Mouse (Mus musculus) heart, embryonic 16.5 days (tissue): Measurements from ENCODE around the gene Nphp4. TPM values are rescaled to one million over a fixed set of nuclear protein-coding genes. Genes with fewer than 3 reads are reported as not detected.

ENCODE experiments used
- ATAC-seq: fragments of 200-750 bp; cut with Nextera tagmentation; replicated peaks from 2 replicates; pipeline ENCODE4 v1.8.0; 2017; ENCODE audit warnings: moderate number of reproducible peaks; ENCODE audit not compliant: insufficient read depth, low FRiP score; ENCODE audit errors: extremely low read depth
- H3K27ac ChIP-seq: fragments of 300-500 bp; sonication (generic); 2 replicates; pipeline ENCODE4 v1.5.1; 2014; ENCODE audit warnings: mild to moderate bottlenecking, low read length, control low read depth, moderate library complexity
- H3K27me3 ChIP-seq: fragments of 300-500 bp; sonication (generic); 2 replicates; pipeline ENCODE4 v1.6.1; 2014; ENCODE audit warnings: low read length, mixed read lengths; ENCODE audit not compliant: control insufficient read depth, insufficient read depth
- H3K36me3 ChIP-seq: fragments of 300-500 bp; sonication (generic); 2 replicates; pipeline ENCODE4 v1.6.1; 2014; ENCODE audit not compliant: control insufficient read depth, insufficient read depth
- H3K4me1 ChIP-seq: fragments of 300-500 bp; sonication (generic); 2 replicates; pipeline ENCODE4 v1.6.1; 2014; ENCODE audit warnings: low read length, mixed read lengths; ENCODE audit not compliant: control insufficient read depth, insufficient read depth
- H3K4me2 ChIP-seq: fragments of 300-500 bp; sonication (generic); 2 replicates; pipeline ENCODE4 v1.6.1; 2014; ENCODE audit warnings: low read depth, mild to moderate bottlenecking, control low read depth, low read length
- H3K4me3 ChIP-seq: fragments of 300-500 bp; sonication (generic); 2 replicates; pipeline ENCODE4 v1.5.1; 2014; ENCODE audit warnings: mild to moderate bottlenecking, control low read depth, low read length
- H3K9ac ChIP-seq: fragments of 300-500 bp; sonication (generic); 2 replicates; pipeline ENCODE4 v1.6.1; 2014; ENCODE audit warnings: low read length, control low read depth
- H3K9me3 ChIP-seq: fragments of 300-500 bp; sonication (generic); replicated peaks from 2 replicates; pipeline ENCODE4 v1.6.1; 2016; ENCODE audit warnings: low read length; ENCODE audit not compliant: control insufficient read depth
- WGBS: fragments of 180-500 bp; shearing (Covaris S2); extraction: QIAGEN DNeasy Blood & Tissue Kit; methylation state at CpG from one replicate; pipeline ENCODE4 v1.1.7; 2014; 5-methylcytosine and 5-hydroxymethylcytosine counted together
- polyA plus RNA-seq: library from polyadenylated mRNA; unstranded; fragments of >200 nt; fragmentation: Nextera tagmentation; extraction: Ambion mirVana; gene quantifications from 2 replicates; pipeline ENCODE4 v1.2.1, GENCODE M21; 2015

Gene Nphp4
- polyA plus RNA-seq, 1 experiment from 2014 or later = 1.9 TPM

DNA sequence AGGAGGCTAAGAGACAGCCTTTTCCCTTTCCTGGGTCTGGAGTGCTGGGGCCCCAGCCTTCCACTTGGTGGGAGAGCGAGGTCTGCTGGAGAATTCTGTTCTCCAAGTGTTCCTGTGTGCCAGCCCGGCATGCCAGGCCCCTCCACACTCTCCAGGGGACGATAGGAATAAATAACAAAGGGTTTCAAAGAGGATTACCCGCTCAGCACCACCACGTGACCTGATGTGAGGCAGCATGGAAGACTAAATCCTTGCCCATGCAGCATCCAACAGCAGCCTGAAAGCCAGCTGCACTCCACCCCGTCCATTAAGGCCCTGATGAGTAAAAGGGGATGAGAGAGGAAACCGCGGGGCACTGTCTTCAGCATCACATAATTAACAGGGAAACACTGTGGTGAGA is 11.4 kb upstream of the Nphp4 start:
- Histone ChIP-seq H3K9me3 (no peaks in the 10 kb centered on the region), H3K4me3 (no peak overlapping the region), H3K4me2 (no peak overlapping the region), H3K4me1 (peaks cover 22% of the 10 kb centered on the region), H3K27ac (no peak overlapping the region), H3K9ac (no peak overlapping the region), H3K27me3 (no peaks in the 10 kb centered on the region), H3K36me3 (no peaks in the 10 kb centered on the region)
- no peak for ATAC-seq
- WGBS = 35% methylated on average over 8 of the region's 8 CpGs

DNA sequence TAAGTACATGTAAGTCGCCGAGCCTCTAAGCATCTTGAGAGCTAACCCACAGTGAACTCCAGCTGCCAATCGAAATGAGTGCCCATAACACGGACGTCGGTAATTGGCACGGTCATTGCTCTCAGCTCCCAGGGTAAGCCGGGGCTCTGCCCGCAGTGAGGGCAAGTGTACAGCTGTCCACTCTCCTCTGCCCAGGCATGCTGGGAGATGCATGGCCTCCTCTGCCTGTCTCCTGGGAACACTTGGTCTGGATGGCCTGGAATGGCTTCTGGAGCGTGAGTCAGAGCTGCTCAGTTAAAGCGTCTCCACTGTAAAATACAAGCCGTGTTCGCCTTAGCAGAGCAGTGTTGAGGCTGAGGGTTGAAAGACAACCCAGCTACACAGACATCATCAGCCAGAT is 9.9 kb upstream of the Nphp4 start:
- Histone ChIP-seq H3K9ac (no peak overlapping the region), H3K27ac (no peak overlapping the region), H3K4me1 (peaks cover 22% of the 10 kb centered on the region), H3K9me3 (0 out of 2 replicates have a peak, but pooled peaks cover 3% of the 10 kb centered on the region), H3K4me3 (no peak overlapping the region), H3K36me3 (no peaks in the 10 kb centered on the region), H3K4me2 (no peak overlapping the region), H3K27me3 (no peaks in the 10 kb centered on the region)
- no peak for ATAC-seq
- 90% methylated on average over 13 of the region's 13 CpGs for WGBS

- Histone ChIP-seq H3K4me2 (no peak overlapping the region), H3K4me1 (peaks cover 20% of the 10 kb centered on the region), H3K9me3 (peaks cover 13% of the 10 kb centered on the region), H3K27me3 (no peaks in the 10 kb centered on the region), H3K27ac (no peak overlapping the region), H3K4me3 (no peak overlapping the region), H3K36me3 (0 out of 2 replicates have a peak, but pooled peaks cover 3% of the 10 kb centered on the region), H3K9ac (no peak overlapping the region)
- no peak for ATAC-seq
- 75% methylated on average over 6 of the region's 6 CpGs for WGBS
Measured at GRCm38 (mm10) chr4:152467951-152468350, 8.6 kb upstream of the Nphp4 start.

DNA sequence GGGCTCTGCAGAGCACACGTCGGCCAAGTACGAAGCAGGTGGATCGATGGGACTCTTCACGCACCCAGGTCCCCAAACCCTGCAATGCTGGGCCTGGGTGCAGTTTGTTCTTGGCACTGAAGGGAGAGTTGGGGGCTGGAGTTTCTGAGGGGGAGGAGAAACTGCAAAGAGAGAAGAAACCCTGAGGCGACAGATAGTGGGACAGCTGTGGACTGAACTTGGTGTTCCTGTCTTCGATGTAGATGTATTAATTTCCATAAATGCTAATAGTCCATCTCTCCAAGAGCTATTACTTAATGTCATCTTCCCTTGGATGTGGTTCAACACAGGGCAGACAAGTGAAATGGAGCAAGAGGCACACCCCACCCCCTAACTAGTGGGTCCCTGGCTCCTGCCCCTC is 565 bp upstream of the Nphp4 start:
- H3K27me3 ChIP-seq = peaks cover 17% of the 10 kb centered on the region
- H3K4me2 ChIP-seq = no peak overlapping the region
- H3K4me3 ChIP-seq = no peak overlapping the region
- H3K36me3 ChIP-seq = 0 out of 2 replicates have a peak, but pooled peaks cover 3% of the 10 kb centered on the region
- no peak for ATAC-seq
- 83% methylated on average over 7 of the region's 7 CpGs for WGBS
- peaks cover 13% of the 10 kb centered on the region for H3K9me3 ChIP-seq
- no peak overlapping the region for H3K27ac ChIP-seq
- H3K4me1 ChIP-seq = peaks cover 6% of the 10 kb centered on the region
- no peak overlapping the region for H3K9ac ChIP-seq

GRCm38 (mm10) chr4:152477106-152477465 is 580 bp downstream of the Nphp4 start:
- Histone ChIP-seq H3K4me3 (peak overlapping the region; percentile 87), H3K36me3 (0 out of 2 replicates have a peak, but pooled peaks cover 3% of the 10 kb centered on the region), H3K9me3 (peaks cover 7% of the 10 kb centered on the region), H3K27ac (no peak overlapping the region), H3K4me1 (peaks cover 6% of the 10 kb centered on the region), H3K27me3 (peaks cover 17% of the 10 kb centered on the region), H3K4me2 (peak overlapping the region; percentile 88), H3K9ac (peak overlapping the region; percentile 64)
- under 1% methylated on average over 19 of the region's 21 CpGs for WGBS
- ATAC-seq = no peak

DNA sequence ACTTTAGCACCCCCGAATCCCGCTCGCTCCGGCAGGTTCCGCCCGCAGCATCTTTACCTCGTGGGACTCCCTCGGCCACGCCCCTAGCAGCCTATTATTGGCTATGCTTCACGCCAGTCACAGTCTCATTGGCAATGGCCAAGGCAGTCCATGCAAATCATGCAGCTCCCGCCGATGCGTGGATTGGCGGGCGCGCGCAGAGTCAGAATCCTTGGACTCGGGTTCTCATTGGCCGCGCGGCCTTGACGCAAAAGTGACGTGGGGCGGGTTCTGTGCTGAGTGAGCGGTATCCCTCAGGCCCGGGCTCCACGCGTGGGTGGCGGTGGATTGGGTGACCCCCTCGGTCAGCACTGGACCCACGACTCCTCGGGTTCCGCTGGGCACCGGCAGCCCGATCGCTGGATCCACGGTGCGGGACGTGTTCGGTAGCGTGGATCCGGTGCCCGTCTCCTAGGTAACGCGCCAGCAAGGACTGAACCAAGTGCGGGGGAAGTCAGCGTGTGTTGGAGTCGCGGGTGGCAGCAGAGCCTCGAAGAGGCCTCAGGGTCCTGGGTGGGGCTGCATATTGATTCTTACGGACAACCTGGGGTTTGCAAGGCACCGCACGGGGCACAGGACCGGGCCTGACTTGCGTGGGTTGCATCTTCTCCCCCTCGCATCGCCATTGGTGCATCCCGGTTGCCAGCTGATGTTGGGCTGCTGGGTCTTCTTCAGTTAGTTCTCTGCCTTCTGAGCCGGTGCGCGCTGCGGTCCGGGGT is 1.1 kb downstream of the Nphp4 start, which contains the start of gene Kcnab2:
TSS of gene Kcnab2 (minus strand) at position 406 of the 758 bp plus-strand sequence.
- H3K4me3 ChIP-seq = peak within 1 kb of the TSS; percentile 87
- H3K4me1 ChIP-seq = peaks cover 6% of the 10 kb centered on the region
- peak; percentile 96 for ATAC-seq
- WGBS = under 1% methylated on average over 63 of the region's 63 CpGs
- peaks cover 3% of the 10 kb centered on the region; the same call in 1 of the 2 replicates for H3K9me3 ChIP-seq
- H3K27ac ChIP-seq = peak within 1 kb of the TSS; percentile 59
- H3K36me3 ChIP-seq = 0 out of 2 replicates have a peak, but pooled peaks cover 2% of the 10 kb centered on the region
- peaks cover 17% of the 10 kb centered on the region for H3K27me3 ChIP-seq
- H3K4me2 ChIP-seq = peak within 1 kb of the TSS; percentile 88
- H3K9ac ChIP-seq = peak within 1 kb of the TSS; percentile 81

GRCm38 (mm10) chr4:152478224-152478567 is 1.7 kb downstream of the Nphp4 start:
- peak; percentile 28 for ATAC-seq

DNA sequence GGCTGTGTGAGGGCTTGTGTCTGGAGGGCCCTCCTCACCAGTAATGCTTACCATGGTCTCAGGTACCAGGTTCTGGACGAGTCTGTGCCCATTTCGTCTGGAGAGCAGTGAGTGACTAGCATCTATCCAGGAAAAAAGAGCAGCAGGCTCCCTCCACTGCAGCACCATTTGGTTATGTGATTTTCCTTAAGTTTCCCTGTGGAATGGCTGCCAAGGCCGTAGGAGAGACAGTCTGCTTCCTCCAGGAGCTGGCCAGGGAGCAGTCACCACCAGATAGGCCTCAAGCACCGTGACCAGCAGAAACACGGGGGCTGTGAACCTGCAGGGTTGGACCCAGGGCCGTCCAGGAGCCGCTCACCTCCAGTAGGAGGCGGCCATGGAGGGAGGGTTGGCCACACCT is 3.9 kb downstream of the Nphp4 start:
- no peaks in the 10 kb centered on the region for H3K36me3 ChIP-seq
- 54% methylated on average over 8 of the region's 8 CpGs for WGBS
- peaks cover 6% of the 10 kb centered on the region for H3K4me1 ChIP-seq
- no peak overlapping the region for H3K4me3 ChIP-seq
- H3K9me3 ChIP-seq = no peaks in the 10 kb centered on the region
- H3K9ac ChIP-seq = no peak overlapping the region
- ATAC-seq = no peak
- no peak overlapping the region for H3K4me2 ChIP-seq
- no peak overlapping the region for H3K27ac ChIP-seq
- H3K27me3 ChIP-seq = peaks cover 17% of the 10 kb centered on the region

More at GRCm38 (mm10) chr4:152478224-152478567, 1.7 kb downstream of the Nphp4 start:
- Histone ChIP-seq H3K27ac (peak overlapping the region; percentile 59), H3K9me3 (no peaks in the 10 kb centered on the region), H3K4me2 (peak overlapping the region; percentile 88), H3K4me1 (peaks cover 6% of the 10 kb centered on the region), H3K9ac (peak overlapping the region; percentile 81), H3K4me3 (peak overlapping the region; percentile 87), H3K36me3 (no peaks in the 10 kb centered on the region), H3K27me3 (peaks cover 17% of the 10 kb centered on the region)
- under 1% methylated on average over 13 of the region's 13 CpGs for WGBS

DNA sequence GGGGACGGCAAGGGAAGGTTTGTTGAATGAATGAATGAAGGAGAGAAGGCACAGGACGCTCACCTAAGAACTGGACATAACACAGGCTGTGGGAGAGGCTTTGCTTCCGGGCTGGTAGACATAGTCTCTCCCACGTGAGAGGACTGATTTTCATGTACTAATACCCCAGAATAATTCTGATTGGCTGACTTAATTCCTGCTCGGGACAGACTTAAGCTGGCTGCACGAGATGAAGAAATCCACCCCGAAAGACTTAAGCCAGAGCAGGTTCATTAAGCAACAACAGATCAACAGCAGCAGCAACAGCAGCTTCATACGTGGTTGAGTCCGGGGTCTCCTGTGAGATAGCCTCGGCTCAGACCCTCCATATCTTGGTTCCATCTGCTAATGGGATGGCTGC is 11.5 kb downstream of the Nphp4 start:
- Histone ChIP-seq H3K4me1 (no peaks in the 10 kb centered on the region; the same call in 1 of the 2 replicates), H3K27me3 (no peaks in the 10 kb centered on the region), H3K9ac (no peak overlapping the region), H3K9me3 (no peaks in the 10 kb centered on the region), H3K4me3 (no peak overlapping the region), H3K4me2 (no peak overlapping the region), H3K36me3 (no peaks in the 10 kb centered on the region), H3K27ac (no peak overlapping the region)
- no peak for ATAC-seq
- 77% methylated on average over 10 of the region's 10 CpGs for WGBS
